Mouse (Mus musculus): ENCODE measurements at regions not wholly inside any gene's neighbourhood (a gene's known extent, or its start where the extent isn't known, plus 50 kb on each side); places are given as distances from the start of the nearest gene placed in this dataset.

DNA sequence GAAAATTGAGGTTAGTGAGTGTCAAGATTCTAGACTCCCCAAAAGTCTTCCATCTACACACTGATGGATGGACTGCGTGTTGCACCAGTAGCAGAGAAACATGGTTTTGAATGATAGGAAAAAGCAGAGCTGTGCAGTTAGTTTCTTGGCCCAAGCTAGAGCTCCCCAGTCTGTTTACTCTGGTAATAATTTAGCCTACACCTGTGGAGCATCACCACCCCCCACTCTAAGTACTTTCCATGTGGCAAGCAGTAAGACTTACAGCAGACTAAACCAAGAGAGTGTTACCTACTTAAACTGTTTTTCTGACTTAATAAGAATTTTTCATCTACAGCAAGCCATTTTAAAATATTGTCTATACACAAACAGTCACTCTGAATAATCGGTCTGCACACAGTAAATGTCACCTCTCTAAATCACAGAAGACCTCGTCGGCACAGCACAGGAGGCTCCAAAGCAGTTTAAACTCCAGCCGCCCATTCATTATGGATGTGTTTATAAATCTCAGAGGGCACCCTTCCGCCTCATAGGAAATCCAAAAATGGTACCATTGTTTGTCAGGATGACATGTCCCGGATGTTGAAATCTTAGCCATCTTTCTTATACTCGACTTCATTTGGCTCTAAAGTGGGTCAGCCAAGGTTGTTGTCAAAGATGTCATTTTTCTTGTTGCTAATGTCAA lies 454.5 kb upstream of the Etaa1 start:
- no peaks in the 10 kb centered on the region for H3K79me2 ChIP-seq (replicated peaks; ENCODE audit: control insufficient read depth, insufficient read depth, low read length)
- DNase-seq: no peak
- no peaks in the 10 kb centered on the region for H3K27me3 ChIP-seq (ENCODE audit: control insufficient read depth, insufficient read depth, low read length)
- WGBS: 70% methylated on average over 8 of the region's 8 CpGs
- no peak overlapping the region for H3K27ac ChIP-seq
- H3K4me3 ChIP-seq: no peak overlapping the region
- intact Hi-C loops (cut with DNase I): no loop called here
- no peaks in the 10 kb centered on the region for H3K36me3 ChIP-seq (ENCODE audit: control insufficient read depth, insufficient read depth, low read length)
- no peak overlapping the region for H3K9ac ChIP-seq (ENCODE audit: low read depth, low read length)
- H3K4me1 ChIP-seq (ENCODE audit: control insufficient read depth, insufficient read depth, low read length): no peaks in the 10 kb centered on the region
- no peak for TF ChIP-seq POLR2A (IDR thresholded peaks at IDR 0.05; ENCODE audit: insufficient read depth, low read depth, low read length)
- no peak for TF ChIP-seq EP300 (IDR thresholded peaks at IDR 0.05; ENCODE audit: insufficient read depth, low read depth, low read length)
- no peak for TF ChIP-seq CTCF (IDR thresholded peaks at IDR 0.05)

- no peaks in the 10 kb centered on the region for H3K27me3 ChIP-seq (ENCODE audit: control insufficient read depth, insufficient read depth, low read length)
Measured at GRCm38 (mm10) chr11:18399561-18399960, 445.9 kb upstream of the Etaa1 start.

GRCm38 (mm10) chr11:18396397-18396796 lies 442.7 kb upstream of the Etaa1 start:
- Histone ChIP-seq H3K27me3 (ENCODE audit: control insufficient read depth, insufficient read depth, low read length) (no peaks in the 10 kb centered on the region), H3K36me3 (ENCODE audit: control insufficient read depth, insufficient read depth, low read length) (no peaks in the 10 kb centered on the region), H3K9ac (ENCODE audit: low read depth, low read length) (no peak overlapping the region), H3K4me3 (no peak overlapping the region), H3K4me1 (ENCODE audit: control insufficient read depth, insufficient read depth, low read length) (no peaks in the 10 kb centered on the region), H3K79me2 (replicated peaks; ENCODE audit: control insufficient read depth, insufficient read depth, low read length) (no peaks in the 10 kb centered on the region), H3K27ac (no peak overlapping the region)
- intact Hi-C loops (cut with DNase I): no loop called here
- DNase-seq: no peak
- WGBS: 80% methylated on average over 6 of the region's 6 CpGs
- TF ChIP-seq EP300 (IDR thresholded peaks at IDR 0.05; ENCODE audit: insufficient read depth, low read depth, low read length): no peak
- no peak for TF ChIP-seq POLR2A (IDR thresholded peaks at IDR 0.05; ENCODE audit: insufficient read depth, low read depth, low read length)
- no peak for TF ChIP-seq CTCF (IDR thresholded peaks at IDR 0.05)

More at GRCm38 (mm10) chr11:18399561-18399960, 445.9 kb upstream of the Etaa1 start:
- Histone ChIP-seq H3K27ac (no peak overlapping the region), H3K4me3 (no peak overlapping the region), H3K4me1 (ENCODE audit: control insufficient read depth, insufficient read depth, low read length) (no peaks in the 10 kb centered on the region), H3K36me3 (ENCODE audit: control insufficient read depth, insufficient read depth, low read length) (no peaks in the 10 kb centered on the region), H3K9ac (ENCODE audit: low read depth, low read length) (no peak overlapping the region), H3K79me2 (replicated peaks; ENCODE audit: control insufficient read depth, insufficient read depth, low read length) (no peaks in the 10 kb centered on the region)
- no peak for DNase-seq
- intact Hi-C loops (cut with DNase I): no loop called here
- 67% methylated on average over 4 of the region's 4 CpGs for WGBS
- peak; percentile 17; the same call in 1 of the 2 replicates for TF ChIP-seq CTCF (IDR thresholded peaks at IDR 0.05)
- TF ChIP-seq EP300 (IDR thresholded peaks at IDR 0.05; ENCODE audit: insufficient read depth, low read depth, low read length): no peak

GRCm38 (mm10) chr11:18395631-18396030 lies 442.0 kb upstream of the Etaa1 start:
- H3K27ac ChIP-seq: no peak overlapping the region
- H3K79me2 ChIP-seq (replicated peaks; ENCODE audit: control insufficient read depth, insufficient read depth, low read length): no peaks in the 10 kb centered on the region
- TF ChIP-seq EP300 (IDR thresholded peaks at IDR 0.05; ENCODE audit: insufficient read depth, low read depth, low read length) (no peak), POLR2A (IDR thresholded peaks at IDR 0.05; ENCODE audit: insufficient read depth, low read depth, low read length) (no peak), CTCF (IDR thresholded peaks at IDR 0.05) (no peak)
- H3K9ac ChIP-seq (ENCODE audit: low read depth, low read length): no peak overlapping the region
- WGBS: 60% methylated on average over 4 of the region's 4 CpGs
- DNase-seq: no peak
- no peaks in the 10 kb centered on the region for H3K27me3 ChIP-seq (ENCODE audit: control insufficient read depth, insufficient read depth, low read length)
- no peaks in the 10 kb centered on the region for H3K4me1 ChIP-seq (ENCODE audit: control insufficient read depth, insufficient read depth, low read length)
- H3K4me3 ChIP-seq: no peak overlapping the region
- intact Hi-C loops (cut with DNase I): no loop called here
- no peaks in the 10 kb centered on the region for H3K36me3 ChIP-seq (ENCODE audit: control insufficient read depth, insufficient read depth, low read length)

DNA sequence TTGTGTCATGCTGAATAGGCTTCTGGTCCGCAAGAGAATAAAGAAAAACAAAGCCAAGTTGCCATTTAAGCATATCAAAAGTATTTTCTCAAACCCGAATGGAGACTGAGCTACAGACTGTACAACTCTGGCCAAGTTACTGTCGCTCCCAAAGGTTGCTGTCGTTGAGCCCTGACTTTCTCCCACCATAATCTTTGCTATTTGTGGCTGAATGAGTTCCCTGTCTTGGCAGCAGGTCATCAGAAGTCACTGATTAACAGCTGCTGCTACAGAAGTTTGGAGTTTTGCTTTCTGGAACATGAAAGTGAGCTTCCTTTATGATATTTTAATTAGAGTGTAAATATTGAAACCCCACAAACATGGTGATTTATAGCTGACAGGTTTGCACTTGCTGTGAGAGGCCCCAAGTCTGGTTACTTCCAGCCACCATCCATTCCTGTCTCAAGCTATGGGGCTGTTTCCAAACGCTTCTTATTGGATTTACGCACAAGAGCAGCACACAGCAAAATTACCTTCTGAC lies 419.2 kb upstream of the Etaa1 start:
- 54% methylated on average over 6 of the region's 6 CpGs for WGBS
- TF ChIP-seq EP300 (IDR thresholded peaks at IDR 0.05; ENCODE audit: insufficient read depth, low read depth, low read length): no peak
- no peak for TF ChIP-seq CTCF (IDR thresholded peaks at IDR 0.05)
- TF ChIP-seq POLR2A (IDR thresholded peaks at IDR 0.05; ENCODE audit: insufficient read depth, low read depth, low read length): no peak
- DNase-seq: no peak
- intact Hi-C loops (cut with DNase I): no loop called here
- Histone ChIP-seq H3K4me3 (no peak overlapping the region), H3K4me1 (ENCODE audit: control insufficient read depth, insufficient read depth, low read length) (no peaks in the 10 kb centered on the region), H3K27ac (no peak overlapping the region), H3K79me2 (replicated peaks; ENCODE audit: control insufficient read depth, insufficient read depth, low read length) (no peaks in the 10 kb centered on the region), H3K27me3 (ENCODE audit: control insufficient read depth, insufficient read depth, low read length) (no peaks in the 10 kb centered on the region), H3K9ac (ENCODE audit: low read depth, low read length) (no peak overlapping the region), H3K36me3 (ENCODE audit: control insufficient read depth, insufficient read depth, low read length) (no peaks in the 10 kb centered on the region)

GRCm38 (mm10) chr11:18371304-18371703 lies 417.6 kb upstream of the Etaa1 start:
- Histone ChIP-seq H3K9ac (ENCODE audit: low read depth, low read length) (no peak overlapping the region), H3K27me3 (ENCODE audit: control insufficient read depth, insufficient read depth, low read length) (no peaks in the 10 kb centered on the region), H3K36me3 (ENCODE audit: control insufficient read depth, insufficient read depth, low read length) (no peaks in the 10 kb centered on the region), H3K4me3 (no peak overlapping the region), H3K27ac (no peak overlapping the region), H3K79me2 (replicated peaks; ENCODE audit: control insufficient read depth, insufficient read depth, low read length) (no peaks in the 10 kb centered on the region), H3K4me1 (ENCODE audit: control insufficient read depth, insufficient read depth, low read length) (no peaks in the 10 kb centered on the region)
- TF ChIP-seq EP300 (IDR thresholded peaks at IDR 0.05; ENCODE audit: insufficient read depth, low read depth, low read length) (no peak), CTCF (IDR thresholded peaks at IDR 0.05) (no peak)
- 39% methylated on average over 3 of the region's 3 CpGs for WGBS
- intact Hi-C loops (cut with DNase I): no loop called here
- no peak for DNase-seq
